Mouse (Mus musculus): ENCODE measurements at regions not wholly inside any gene's neighbourhood (a gene's known extent, or its start where the extent isn't known, plus 50 kb on each side); places are given as distances from the start of the nearest gene placed in this dataset.

- no peak for DNase-seq
Measured at GRCm38 (mm10) chr8:10931266-10931665, 77.0 kb downstream of the Irs2 start.

GRCm38 (mm10) chr8:10928836-10929235 lies 79.4 kb downstream of the Irs2 start:
- no peak for DNase-seq

- no peak for DNase-seq
Measured at GRCm38 (mm10) chr8:10928342-10928794, 79.9 kb downstream of the Irs2 start.

- DNase-seq: no peak
Measured at GRCm38 (mm10) chr8:10927187-10927586, 81.1 kb downstream of the Irs2 start.

- DNase-seq: no peak
Measured at GRCm38 (mm10) chr8:10926518-10926915, 81.7 kb downstream of the Irs2 start.

- DNase-seq: no peak
Measured at GRCm38 (mm10) chr8:10925582-10926517, 82.4 kb downstream of the Irs2 start.

- DNase-seq: peak; percentile 66 to 75
Measured at GRCm38 (mm10) chr8:10924526-10925199, 83.6 kb downstream of the Irs2 start.

GRCm38 (mm10) chr8:10924001-10924490 lies 84.2 kb downstream of the Irs2 start:
- DNase-seq: no peak

- no peak for DNase-seq
Measured at GRCm38 (mm10) chr8:10923071-10924000, 84.9 kb downstream of the Irs2 start.

GRCm38 (mm10) chr8:10922209-10923030 lies 85.8 kb downstream of the Irs2 start:
- DNase-seq: no peak

GRCm38 (mm10) chr8:10921439-10922191 lies 86.6 kb downstream of the Irs2 start:
- no peak for DNase-seq

- DNase-seq: no peak
Measured at GRCm38 (mm10) chr8:10919620-10920019, 88.6 kb downstream of the Irs2 start.

- no peak for DNase-seq
Measured at GRCm38 (mm10) chr8:10918403-10919035, 89.7 kb downstream of the Irs2 start.

GRCm38 (mm10) chr8:10914616-10915015 lies 93.6 kb downstream of the Irs2 start:
- DNase-seq: no peak

GRCm38 (mm10) chr8:10912436-10912835 lies 95.8 kb downstream of the Irs2 start:
- DNase-seq: no peak

- peak; percentile 47 to 64 for DNase-seq
Measured at GRCm38 (mm10) chr8:10911371-10911770, 96.9 kb downstream of the Irs2 start.

- DNase-seq: no peak
Measured at GRCm38 (mm10) chr8:10910954-10911353, 97.3 kb downstream of the Irs2 start.

- DNase-seq: peak; percentile 57 to 72
Measured at GRCm38 (mm10) chr8:10910244-10910872, 97.9 kb downstream of the Irs2 start.

GRCm38 (mm10) chr8:10909155-10909554 lies 99.1 kb downstream of the Irs2 start:
- DNase-seq: no peak

- no peak for DNase-seq
Measured at GRCm38 (mm10) chr8:10906353-10906752, 101.9 kb downstream of the Irs2 start.
